Mouse (Mus musculus): ENCODE data around the gene Cks2. TPM values are rescaled to one million over a fixed set of nuclear protein-coding genes. Genes with fewer than 3 reads are reported as not detected.

Gene Cks2
- polyA plus RNA-seq (2012): 48.0 and 234 TPM in 2 replicates

DNA sequence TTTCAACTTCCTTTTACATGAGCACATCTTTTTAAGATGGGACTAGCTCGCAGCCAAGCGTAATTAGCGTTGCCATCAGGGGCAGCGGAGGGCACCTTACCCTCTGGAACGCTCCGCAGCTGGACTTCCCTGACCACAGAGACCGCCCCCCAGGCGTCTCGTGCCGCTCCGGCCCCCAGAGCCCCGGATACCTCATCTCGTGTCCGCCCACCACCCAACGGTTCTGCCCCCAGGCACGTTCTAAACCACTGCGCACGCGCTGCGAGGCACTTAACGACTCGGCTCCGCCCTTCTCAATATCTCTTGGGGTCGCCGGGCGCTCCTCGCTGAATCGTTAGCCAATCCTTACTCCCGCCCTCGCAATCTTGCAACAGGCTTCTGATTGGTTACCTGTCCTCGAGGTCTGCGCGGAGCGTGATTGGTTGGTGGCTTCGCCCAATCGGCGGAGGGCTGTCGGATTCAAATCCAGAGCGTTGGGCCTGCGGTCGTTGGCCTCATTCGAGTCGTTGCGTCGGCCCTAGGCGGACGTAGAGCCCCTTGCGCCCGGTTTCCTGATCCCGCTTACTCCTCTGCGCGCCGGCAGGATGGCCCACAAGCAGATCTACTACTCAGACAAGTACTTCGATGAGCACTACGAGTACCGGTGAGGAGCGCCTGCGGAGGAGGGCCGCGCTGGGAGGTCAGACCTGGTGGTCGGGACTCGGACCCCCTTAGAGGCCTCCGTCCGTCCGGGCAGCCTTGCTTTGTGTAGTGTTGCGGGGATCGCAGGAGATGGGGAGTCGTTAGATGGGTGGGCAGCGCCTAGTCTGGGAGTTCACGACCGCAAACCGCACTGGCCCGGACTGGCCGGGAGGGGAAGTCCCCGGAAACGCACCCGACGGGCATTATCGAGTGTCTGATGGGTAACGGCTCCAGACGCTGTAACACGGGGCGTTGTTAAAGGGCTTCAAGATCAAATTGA, at the start of gene Cks2:
Cks2 (plus strand) TSS at position 404 of the 961 bp plus-strand sequence.
- TF ChIP-seq GATA1 (IDR thresholded peaks at IDR 0.05; ENCODE audit: low read length): no peak

DNA sequence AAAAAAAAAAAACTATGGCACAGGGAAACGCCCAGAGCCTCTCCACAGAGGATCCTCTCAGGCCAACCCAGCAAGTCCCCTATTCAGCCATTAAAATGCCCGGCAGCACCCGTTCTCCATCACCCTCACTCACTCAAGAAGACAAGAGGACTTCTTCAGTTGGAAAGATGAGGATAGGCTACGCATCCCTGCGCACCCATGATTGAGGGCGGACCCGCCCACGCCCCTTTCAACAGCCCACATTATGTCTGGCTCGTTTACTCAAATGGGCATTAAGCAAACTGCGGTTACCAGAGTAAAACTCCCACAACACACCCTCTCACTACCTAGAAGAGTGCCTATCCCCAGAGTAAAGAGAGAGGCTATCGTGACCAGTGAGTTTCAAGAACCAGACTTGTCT, 49.6 kb upstream of the Cks2 start:
- TF ChIP-seq GATA1 (IDR thresholded peaks at IDR 0.05; ENCODE audit: low read length): no peak

DNA sequence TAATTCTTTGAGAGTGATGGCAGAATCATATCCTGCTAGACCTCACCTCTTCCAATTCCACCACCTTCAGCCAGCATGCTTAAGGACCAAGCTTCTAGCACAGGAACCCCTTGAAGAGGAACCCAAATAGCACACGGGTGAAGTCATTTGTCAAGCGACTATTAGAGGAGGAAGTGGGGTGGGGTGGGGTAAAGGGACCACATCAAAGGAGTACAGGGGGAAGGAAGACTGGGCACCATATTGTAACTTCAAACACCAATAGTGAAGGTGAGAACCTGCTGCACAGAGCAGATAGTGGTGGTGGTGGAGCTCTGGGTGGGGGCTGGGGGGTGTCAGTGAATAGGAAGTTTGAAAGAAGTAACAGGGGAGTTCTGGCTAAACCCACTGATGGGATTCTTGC, 47.0 kb upstream of the Cks2 start:
- TF ChIP-seq GATA1 (IDR thresholded peaks at IDR 0.05; ENCODE audit: low read length): no peak

DNA sequence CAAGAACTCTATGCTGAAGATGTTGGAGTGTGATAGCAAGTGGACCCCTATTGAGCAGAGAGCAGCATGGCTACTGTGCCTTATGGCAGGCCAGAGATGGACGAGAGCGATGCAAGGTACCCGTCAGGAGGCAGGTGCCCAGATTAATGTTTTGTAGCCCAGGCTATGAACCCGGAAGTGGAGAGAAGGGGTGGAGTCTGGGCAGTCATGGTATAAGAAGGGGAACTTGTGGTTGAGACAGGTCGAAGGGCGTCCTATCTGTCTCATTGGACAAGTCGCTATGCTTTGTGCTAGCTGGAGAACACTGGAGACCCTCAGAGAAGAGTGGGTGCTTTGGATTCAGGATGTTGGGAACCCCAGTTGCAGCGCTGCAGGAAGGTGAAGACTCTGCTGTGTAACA, 44.9 kb upstream of the Cks2 start:
- TF ChIP-seq GATA1 (IDR thresholded peaks at IDR 0.05; ENCODE audit: low read length): no peak

- TF ChIP-seq GATA1 (IDR thresholded peaks at IDR 0.05; ENCODE audit: low read length): no peak
These were observed 42.3 kb upstream of the Cks2 start for GRCm38 (mm10) chr13:51602764-51603163.

DNA sequence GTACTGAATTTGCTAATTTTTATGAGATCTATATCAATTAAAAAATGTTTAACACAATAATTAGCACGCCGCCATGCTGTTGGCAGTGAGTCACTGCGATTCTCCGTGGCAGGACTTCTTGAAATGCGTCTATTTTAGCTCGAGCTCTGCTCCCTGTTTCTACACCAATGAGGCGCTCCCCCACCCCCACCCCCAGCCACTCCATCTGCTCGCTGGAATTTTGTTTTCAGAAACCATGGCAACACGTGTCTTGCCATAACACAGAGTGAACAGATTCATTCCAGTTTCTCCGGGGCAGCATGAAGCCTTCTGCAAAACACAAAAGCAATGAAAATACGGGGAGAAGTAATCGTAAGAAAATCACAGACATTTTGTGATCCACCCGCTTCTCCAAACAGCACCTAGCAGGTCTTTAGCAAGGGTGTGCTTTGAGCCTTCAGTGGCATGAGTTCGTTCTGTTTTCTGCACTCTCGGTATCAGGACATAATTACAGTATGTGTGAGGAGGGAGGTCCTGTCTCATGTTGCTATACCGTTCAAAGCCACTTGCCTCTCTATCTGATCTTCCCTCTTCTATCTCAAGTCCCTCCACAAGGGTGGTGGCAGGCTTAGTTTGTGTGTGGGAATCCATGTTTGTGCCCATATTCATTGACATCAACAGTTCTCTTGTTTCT, 41.7 kb upstream of the Cks2 start:
- no peak for TF ChIP-seq GATA1 (IDR thresholded peaks at IDR 0.05; ENCODE audit: low read length)

DNA sequence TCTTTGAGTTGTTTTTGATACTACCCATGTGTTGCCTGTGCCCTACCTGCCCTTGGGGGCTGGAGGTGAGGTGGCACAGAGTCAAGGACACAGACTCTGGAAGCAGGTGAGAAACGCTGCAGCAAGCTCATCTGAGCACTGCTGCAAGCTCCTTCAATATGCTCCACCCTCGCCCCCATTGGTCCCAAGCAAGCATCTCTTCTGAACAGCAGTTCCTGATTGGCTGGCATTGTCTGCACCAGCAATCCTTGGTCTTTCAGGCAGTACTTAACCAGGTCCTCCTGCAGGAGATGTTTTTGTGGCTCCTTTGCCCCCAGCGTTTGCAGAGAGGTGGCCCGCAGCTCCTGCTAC, 41.2 kb upstream of the Cks2 start:
- no peak for TF ChIP-seq GATA1 (IDR thresholded peaks at IDR 0.05; ENCODE audit: low read length)

- no peak for TF ChIP-seq GATA1 (IDR thresholded peaks at IDR 0.05; ENCODE audit: low read length)
These were observed 35.8 kb upstream of the Cks2 start for GRCm38 (mm10) chr13:51609231-51609630.

- no peak for TF ChIP-seq GATA1 (IDR thresholded peaks at IDR 0.05; ENCODE audit: low read length)
These were observed 34.0 kb upstream of the Cks2 start for GRCm38 (mm10) chr13:51611060-51611459.

DNA sequence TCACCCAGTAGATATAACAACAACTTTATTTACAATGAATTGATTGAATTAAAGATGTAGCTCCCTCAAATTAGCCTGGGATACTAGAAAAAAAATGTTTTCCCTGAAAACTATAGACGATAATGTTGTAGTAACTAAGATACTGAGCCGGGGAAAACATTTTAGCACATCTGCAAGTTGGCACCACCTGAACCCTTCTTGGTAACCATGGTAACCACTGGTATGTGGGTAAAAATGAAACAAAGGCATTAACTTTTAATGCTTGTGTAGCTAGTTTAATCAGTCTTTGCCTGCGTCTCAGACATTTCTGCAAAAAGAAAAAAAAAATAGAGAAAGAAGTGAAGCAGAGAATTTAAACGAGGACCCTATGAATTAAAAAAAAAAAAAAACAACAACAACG, 33.5 kb upstream of the Cks2 start:
- TF ChIP-seq GATA1 (IDR thresholded peaks at IDR 0.05; ENCODE audit: low read length): no peak

- TF ChIP-seq GATA1 (IDR thresholded peaks at IDR 0.05; ENCODE audit: low read length): no peak
These were observed 29.2 kb upstream of the Cks2 start for GRCm38 (mm10) chr13:51615815-51616214.

GRCm38 (mm10) chr13:51616417-51617044, 28.5 kb upstream of the Cks2 start:
- TF ChIP-seq GATA1 (IDR thresholded peaks at IDR 0.05; ENCODE audit: low read length): no peak

DNA sequence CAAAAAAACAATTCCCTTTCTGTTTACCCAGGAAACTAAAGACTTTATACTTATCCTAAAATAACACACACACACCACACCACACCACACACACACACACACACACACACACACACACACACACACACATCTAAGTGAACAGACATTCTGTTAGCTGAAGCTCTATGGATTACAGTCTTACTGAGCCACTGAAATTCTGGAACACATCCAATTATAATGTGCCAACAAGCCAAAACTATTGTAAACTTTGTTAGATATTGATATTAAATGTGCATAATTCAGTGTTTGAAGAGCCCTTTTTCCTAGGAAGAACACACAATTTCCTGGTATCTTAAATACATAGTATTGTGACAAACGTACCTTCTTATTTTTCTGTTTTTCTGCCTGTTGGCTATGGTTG, 27.7 kb upstream of the Cks2 start:
- TF ChIP-seq GATA1 (IDR thresholded peaks at IDR 0.05; ENCODE audit: low read length): no peak

DNA sequence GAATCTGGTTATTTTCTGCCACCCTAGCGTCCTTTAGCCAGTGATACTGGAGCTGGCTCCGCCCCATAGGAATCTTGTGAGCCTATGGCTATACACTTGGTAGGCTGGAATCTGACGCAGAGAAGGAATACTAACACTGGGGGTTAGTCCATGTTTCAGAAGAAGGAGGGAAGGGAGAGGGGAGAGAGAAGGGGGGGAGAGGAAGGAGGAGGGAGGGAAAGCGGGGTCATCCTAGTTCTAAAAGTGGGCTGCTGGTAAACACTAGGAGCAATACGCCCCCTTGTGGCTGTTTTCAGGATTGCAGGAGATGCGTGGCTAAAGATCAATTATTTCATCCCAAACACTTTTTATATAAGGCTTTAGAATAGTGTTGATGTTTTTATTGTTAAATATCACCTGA, 27.2 kb upstream of the Cks2 start:
- no peak for TF ChIP-seq GATA1 (IDR thresholded peaks at IDR 0.05; ENCODE audit: low read length)

DNA sequence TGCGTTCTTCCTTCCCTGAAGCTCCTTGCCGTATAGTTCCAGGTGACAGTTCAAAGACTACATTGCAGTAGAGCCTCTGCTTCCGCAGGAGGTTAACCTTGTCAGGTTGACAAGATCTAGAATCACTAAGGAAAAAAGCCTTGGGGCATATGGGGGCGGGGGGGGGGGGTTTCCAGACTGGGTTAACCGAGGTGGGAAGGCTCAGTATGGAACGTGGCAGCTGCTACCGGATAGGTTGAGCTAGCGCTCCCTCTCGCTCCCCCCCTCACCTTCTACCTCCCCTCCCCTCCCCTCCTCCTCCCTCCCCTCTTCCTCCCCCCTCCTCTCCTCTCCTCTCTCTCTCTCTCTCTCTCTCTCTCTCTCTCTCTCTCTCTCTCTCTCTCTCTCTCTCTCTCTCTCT, 26.4 kb upstream of the Cks2 start:
- no peak for TF ChIP-seq GATA1 (IDR thresholded peaks at IDR 0.05; ENCODE audit: low read length)

- TF ChIP-seq GATA1 (IDR thresholded peaks at IDR 0.05; ENCODE audit: low read length): no peak
These were observed 22.4 kb upstream of the Cks2 start for GRCm38 (mm10) chr13:51622626-51623025.
